Mouse (Mus musculus) stomach, embryonic 16.5 days (tissue): ENCODE measurements at regions not wholly inside any gene's neighbourhood (a gene's known extent, or its start where the extent isn't known, plus 50 kb on each side); places are given as distances from the start of the nearest gene placed in this dataset.

ENCODE experiments used
- ATAC-seq: fragments of 200-750 bp; cut with Nextera tagmentation; 2 replicates; pipeline ENCODE4 v1.8.0; 2017; ENCODE audit warnings: moderate number of reproducible peaks, moderate TSS enrichment; ENCODE audit not compliant: insufficient read depth, low FRiP score
- H3K27ac ChIP-seq: fragments of 300-500 bp; sonication (generic); 2 replicates; pipeline ENCODE4 v1.5.1; 2014; ENCODE audit warnings: low read length
- H3K27me3 ChIP-seq: fragments of 300-500 bp; sonication (generic); 2 replicates; pipeline ENCODE4 v1.6.1; 2014; ENCODE audit warnings: low read length, control low read depth, mixed read lengths; ENCODE audit not compliant: control insufficient read depth, insufficient read depth
- H3K36me3 ChIP-seq: fragments of 300-500 bp; sonication (generic); 2 replicates; pipeline ENCODE4 v1.6.1; 2014; ENCODE audit warnings: low read length; ENCODE audit not compliant: control insufficient read depth, insufficient read depth
- H3K4me1 ChIP-seq: fragments of 300-500 bp; sonication (generic); 2 replicates; pipeline ENCODE4 v1.6.1; 2014; ENCODE audit warnings: low read length, control low read depth, mixed read lengths; ENCODE audit not compliant: control insufficient read depth, insufficient read depth
- H3K4me2 ChIP-seq: fragments of 300-500 bp; sonication (generic); 2 replicates; pipeline ENCODE4 v1.6.1; 2014; ENCODE audit warnings: low read depth, low read length, mixed read lengths
- H3K4me3 ChIP-seq: fragments of 300-500 bp; sonication (generic); replicated peaks from 2 replicates; pipeline ENCODE4 v1.5.1; 2014; ENCODE audit warnings: mild to moderate bottlenecking, low read length
- H3K9ac ChIP-seq: fragments of 300-500 bp; sonication (generic); 2 replicates; pipeline ENCODE4 v1.6.1; 2014; ENCODE audit warnings: low read length
- H3K9me3 ChIP-seq: fragments of 300-500 bp; sonication (generic); replicated peaks from 2 replicates; pipeline ENCODE4 v1.6.1; 2016; ENCODE audit warnings: low read length, control low read depth; ENCODE audit not compliant: control insufficient read depth
- WGBS: fragments of 180-500 bp; shearing (Covaris S2); extraction: QIAGEN DNeasy Blood & Tissue Kit; methylation state at CpG from one replicate; pipeline ENCODE4 v1.1.7; 2014; 5-methylcytosine and 5-hydroxymethylcytosine counted together

GRCm38 (mm10) chr19:44677295-44677694 lies 78.5 kb upstream of the Pax2 start:
- Histone ChIP-seq H3K9me3 (no peaks in the 10 kb centered on the region), H3K36me3 (no peaks in the 10 kb centered on the region), H3K27ac (no peak overlapping the region), H3K4me3 (no peak overlapping the region), H3K9ac (no peak overlapping the region), H3K27me3 (peaks cover 91% of the 10 kb centered on the region), H3K4me2 (no peak overlapping the region), H3K4me1 (no peaks in the 10 kb centered on the region)
- WGBS: 47% methylated on average over 8 of the region's 8 CpGs
- no peak for ATAC-seq

DNA sequence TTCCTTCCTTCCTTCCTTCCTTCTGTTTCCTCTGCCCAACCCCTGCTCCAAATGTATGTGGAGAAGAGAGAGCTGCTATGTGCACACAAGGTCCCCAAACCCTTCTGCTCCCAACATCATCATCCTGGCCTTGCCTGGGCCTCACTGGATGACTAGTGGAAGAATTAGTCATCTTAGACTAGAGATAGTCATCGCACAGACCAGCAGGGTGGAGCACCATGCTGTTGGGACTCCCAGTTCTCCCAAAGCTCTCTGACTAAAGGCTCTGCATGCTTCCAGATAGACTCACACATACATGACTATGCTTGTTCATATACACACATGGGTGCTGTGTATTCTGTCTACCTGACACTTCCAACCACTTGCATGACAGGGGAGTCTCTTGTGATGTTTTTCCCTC lies 77.2 kb upstream of the Pax2 start:
- Histone ChIP-seq H3K36me3 (no peaks in the 10 kb centered on the region), H3K27ac (no peak overlapping the region), H3K9me3 (no peaks in the 10 kb centered on the region), H3K27me3 (peaks cover 91% of the 10 kb centered on the region), H3K4me2 (no peak overlapping the region), H3K4me3 (no peak overlapping the region), H3K4me1 (no peaks in the 10 kb centered on the region), H3K9ac (no peak overlapping the region)
- WGBS: 75% methylated on average over 1 of the region's 1 CpGs
- ATAC-seq: no peak

- Histone ChIP-seq H3K4me1 (peaks cover 4% of the 10 kb centered on the region), H3K4me3 (no peak overlapping the region), H3K36me3 (no peaks in the 10 kb centered on the region), H3K27ac (no peak overlapping the region), H3K9ac (no peak overlapping the region), H3K4me2 (no peak overlapping the region), H3K27me3 (peaks cover 83% of the 10 kb centered on the region), H3K9me3 (no peaks in the 10 kb centered on the region)
- ATAC-seq: no peak
- 21% methylated on average over 8 of the region's 8 CpGs for WGBS
Observed at GRCm38 (mm10) chr19:44681675-44682074, 74.2 kb upstream of the Pax2 start.

DNA sequence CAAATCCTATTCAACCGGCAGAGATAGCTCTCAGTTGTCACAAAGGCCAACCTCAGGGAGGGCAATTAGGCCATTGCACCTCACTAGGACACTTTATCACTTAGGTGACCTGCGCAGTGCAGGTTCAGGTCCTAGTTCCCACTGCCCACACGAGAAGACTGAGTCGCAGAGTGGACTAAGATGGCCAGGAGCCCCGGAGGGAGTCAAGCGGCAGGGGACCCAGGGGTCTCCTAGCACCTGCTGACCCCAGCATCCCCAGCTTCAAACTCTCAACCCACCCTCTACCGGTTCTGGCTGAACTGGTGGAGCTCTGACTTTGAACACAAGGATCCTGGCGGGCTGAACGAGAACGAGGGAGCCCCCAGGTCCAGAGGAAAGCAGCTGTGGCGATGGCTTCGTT lies 72.7 kb upstream of the Pax2 start:
- no peak overlapping the region for H3K4me3 ChIP-seq
- H3K9ac ChIP-seq: no peak overlapping the region
- H3K4me1 ChIP-seq: peaks cover 4% of the 10 kb centered on the region
- H3K9me3 ChIP-seq: no peaks in the 10 kb centered on the region
- H3K27me3 ChIP-seq: peaks cover 72% of the 10 kb centered on the region
- H3K4me2 ChIP-seq: no peak overlapping the region
- 3% methylated on average over 12 of the region's 12 CpGs for WGBS
- no peaks in the 10 kb centered on the region for H3K36me3 ChIP-seq
- H3K27ac ChIP-seq: no peak overlapping the region
- ATAC-seq: no peak

GRCm38 (mm10) chr19:44684061-44684514 lies 71.8 kb upstream of the Pax2 start:
- peaks cover 4% of the 10 kb centered on the region for H3K4me1 ChIP-seq
- H3K9me3 ChIP-seq: no peaks in the 10 kb centered on the region
- peak overlapping the region; percentile 35 for H3K4me3 ChIP-seq
- no peak for ATAC-seq
- H3K27me3 ChIP-seq: peaks cover 71% of the 10 kb centered on the region
- peak overlapping the region; percentile 46 for H3K4me2 ChIP-seq
- H3K36me3 ChIP-seq: no peaks in the 10 kb centered on the region
- no peak overlapping the region for H3K27ac ChIP-seq
- no peak overlapping the region for H3K9ac ChIP-seq
- 1% methylated on average over 48 of the region's 48 CpGs for WGBS

DNA sequence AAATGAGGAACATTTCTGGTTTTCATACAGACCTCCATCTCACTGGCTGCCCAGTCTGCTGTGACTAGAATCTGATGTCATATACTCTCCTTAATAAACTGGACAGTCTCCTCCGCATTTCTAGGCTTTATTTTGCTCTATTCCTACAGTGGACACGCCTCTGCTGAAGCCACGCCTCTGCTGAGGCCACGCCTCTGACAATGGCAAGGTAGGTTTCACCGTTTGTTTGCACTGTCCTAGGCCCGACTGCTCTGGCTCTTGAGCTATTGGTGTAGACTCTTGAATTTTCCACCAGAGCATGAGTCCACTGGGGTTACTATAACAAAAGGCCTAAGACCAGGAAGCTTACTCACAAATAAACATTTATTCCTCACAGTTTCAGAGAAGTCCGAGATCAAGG lies 69.8 kb upstream of the Pax2 start:
- Histone ChIP-seq H3K9ac (no peak overlapping the region), H3K9me3 (no peaks in the 10 kb centered on the region), H3K4me3 (no peak overlapping the region), H3K27me3 (peaks cover 56% of the 10 kb centered on the region), H3K4me1 (peaks cover 4% of the 10 kb centered on the region), H3K4me2 (no peak overlapping the region), H3K36me3 (no peaks in the 10 kb centered on the region), H3K27ac (no peak overlapping the region)
- ATAC-seq: no peak
- 28% methylated on average over 7 of the region's 7 CpGs for WGBS

DNA sequence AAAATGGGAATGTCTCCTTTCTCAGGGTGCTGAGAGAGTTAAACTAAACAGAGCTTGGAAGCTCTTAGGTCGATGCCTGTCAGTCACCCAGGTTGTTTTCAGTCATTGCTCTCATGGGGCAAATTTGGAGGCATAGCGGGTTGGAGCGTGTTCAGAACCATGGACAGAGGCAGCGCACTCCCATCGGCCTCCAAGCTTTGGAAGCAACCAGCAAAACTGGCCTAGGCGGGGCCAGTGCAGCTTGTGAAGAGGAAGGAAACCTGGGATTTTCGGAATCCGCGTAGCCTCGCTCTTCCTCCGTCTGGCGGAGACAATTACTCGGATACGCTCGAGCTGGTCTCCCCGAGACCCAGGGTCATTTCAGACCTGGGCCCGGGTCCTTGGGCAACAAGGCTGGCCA lies 63.4 kb upstream of the Pax2 start:
- no peak for ATAC-seq
- no peak overlapping the region for H3K4me3 ChIP-seq
- H3K27ac ChIP-seq: no peak overlapping the region
- no peaks in the 10 kb centered on the region for H3K9me3 ChIP-seq
- WGBS: 1% methylated on average over 17 of the region's 17 CpGs
- H3K36me3 ChIP-seq: no peaks in the 10 kb centered on the region
- H3K27me3 ChIP-seq: peaks cover 58% of the 10 kb centered on the region
- H3K4me1 ChIP-seq: no peaks in the 10 kb centered on the region
- H3K9ac ChIP-seq: no peak overlapping the region
- no peak overlapping the region for H3K4me2 ChIP-seq

- WGBS: 4% methylated on average over 16 of the region's 16 CpGs
- Histone ChIP-seq H3K4me1 (no peaks in the 10 kb centered on the region), H3K27ac (no peak overlapping the region), H3K27me3 (peaks cover 59% of the 10 kb centered on the region), H3K9me3 (no peaks in the 10 kb centered on the region), H3K4me3 (no peak overlapping the region), H3K4me2 (no peak overlapping the region), H3K36me3 (no peaks in the 10 kb centered on the region), H3K9ac (no peak overlapping the region)
- no peak for ATAC-seq
Observed at GRCm38 (mm10) chr19:44692816-44693215, 63.0 kb upstream of the Pax2 start.

DNA sequence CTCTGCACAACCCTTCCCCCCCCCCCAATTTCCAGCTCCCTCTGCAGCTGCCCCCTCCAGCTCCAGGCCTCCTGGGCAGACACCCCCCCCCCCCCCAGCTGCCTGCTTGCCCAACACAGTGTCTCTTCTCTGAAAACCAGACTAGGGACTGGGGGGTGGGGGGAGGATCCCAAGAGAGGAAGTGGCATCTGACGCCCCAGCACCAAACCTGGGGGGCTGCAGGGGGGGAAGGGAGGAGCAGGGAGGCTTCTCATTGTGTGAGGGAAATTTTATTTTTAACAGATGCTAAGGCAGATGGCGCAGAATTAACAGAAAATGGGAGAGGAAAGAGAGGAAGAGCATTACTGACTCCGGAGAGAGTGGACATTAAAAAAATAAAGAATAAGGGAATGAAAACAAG lies 60.5 kb upstream of the Pax2 start:
- WGBS: 15% methylated on average over 3 of the region's 3 CpGs
- no peaks in the 10 kb centered on the region for H3K36me3 ChIP-seq

More for the DNA sequence above, 60.5 kb upstream of the Pax2 start:
- Histone ChIP-seq H3K9ac (no peak overlapping the region), H3K4me1 (no peaks in the 10 kb centered on the region), H3K4me3 (no peak overlapping the region), H3K9me3 (no peaks in the 10 kb centered on the region), H3K27ac (no peak overlapping the region), H3K27me3 (peaks cover 73% of the 10 kb centered on the region), H3K4me2 (no peak overlapping the region)
- no peak for ATAC-seq
